Mouse (Mus musculus) hindbrain, postnatal 0 days (tissue): Measurements from ENCODE around the gene Flcn. TPM values are rescaled to one million over a fixed set of nuclear protein-coding genes. Genes with fewer than 3 reads are reported as not detected.

Experiments used
- ATAC-seq: fragments of 200-750 bp; cut with Nextera tagmentation; 2 replicates; pipeline ENCODE4 v1.8.0; 2017; ENCODE audit warnings: mild to moderate bottlenecking, moderate TSS enrichment, moderate library complexity
- DNase-seq: peaks from one replicate; pipeline ENCODE4 v3.0.0-alpha.2; 2015; ENCODE audit warnings: low spot score
- H3K27ac ChIP-seq: fragments of 300-500 bp; sonication (generic); 2 replicates; pipeline ENCODE4 v1.5.1; 2014; ENCODE audit warnings: mild to moderate bottlenecking
- H3K27me3 ChIP-seq: fragments of 300-500 bp; sonication (generic); 2 replicates; pipeline ENCODE4 v1.6.1; 2014; ENCODE audit warnings: low read length, mixed read lengths; ENCODE audit not compliant: insufficient read depth
- H3K36me3 ChIP-seq: fragments of 300-500 bp; sonication (generic); 2 replicates; pipeline ENCODE4 v1.6.1; 2014; ENCODE audit warnings: low read length, mixed read lengths; ENCODE audit not compliant: insufficient read depth
- H3K4me1 ChIP-seq: fragments of 300-500 bp; sonication (generic); 2 replicates; pipeline ENCODE4 v1.6.1; 2014; ENCODE audit warnings: antibody characterized with exemption, low read length, mixed read lengths; ENCODE audit not compliant: insufficient read depth
- H3K4me2 ChIP-seq: fragments of 300-500 bp; sonication (generic); 2 replicates; pipeline ENCODE4 v1.6.1; 2014; ENCODE audit warnings: low read depth, mild to moderate bottlenecking, low read length, moderate library complexity, mixed read lengths
- H3K4me3 ChIP-seq: fragments of 300-500 bp; sonication (generic); 2 replicates; pipeline ENCODE4 v1.5.1; 2014; ENCODE audit warnings: low read length
- H3K9ac ChIP-seq: fragments of 300-500 bp; sonication (generic); replicated peaks from 2 replicates; pipeline ENCODE4 v1.6.1; 2014; ENCODE audit warnings: mild to moderate bottlenecking, low read length, moderate library complexity, mixed read lengths
- H3K9me3 ChIP-seq: fragments of 300-500 bp; sonication (generic); 2 replicates; pipeline ENCODE4 v1.6.1; 2016; ENCODE audit warnings: low read length, mixed read lengths
- CTCF ChIP-seq: IDR thresholded peaks from 2 replicates; pipeline ENCODE4 v1.5.1; 2016; ENCODE audit warnings: antibody characterized with exemption, control low read depth, low read depth
- WGBS: fragments of 180-500 bp; shearing (Covaris S2); extraction: QIAGEN DNeasy Blood & Tissue Kit; methylation state at CpG from one replicate; pipeline ENCODE4 v1.1.7; 2014; 5-methylcytosine and 5-hydroxymethylcytosine counted together
- polyA plus RNA-seq: library from polyadenylated mRNA; unstranded; fragments of >200 nt; fragmentation: Nextera tagmentation; extraction: Ambion mirVana; gene quantifications from 2 replicates; pipeline ENCODE4 v1.2.1, GENCODE M21; 2015
- total RNA-seq: library from RNA; depleted of rRNA; stranded (reverse); fragments of >200 nt; gene quantifications from 2 replicates; pipeline ENCODE4 v1.2.3, GENCODE M21; 2014

Gene Flcn
- total and polyA plus RNA-seq, 2 experiments from 2014 or later, result 28.4 to 42.8 TPM

DNA sequence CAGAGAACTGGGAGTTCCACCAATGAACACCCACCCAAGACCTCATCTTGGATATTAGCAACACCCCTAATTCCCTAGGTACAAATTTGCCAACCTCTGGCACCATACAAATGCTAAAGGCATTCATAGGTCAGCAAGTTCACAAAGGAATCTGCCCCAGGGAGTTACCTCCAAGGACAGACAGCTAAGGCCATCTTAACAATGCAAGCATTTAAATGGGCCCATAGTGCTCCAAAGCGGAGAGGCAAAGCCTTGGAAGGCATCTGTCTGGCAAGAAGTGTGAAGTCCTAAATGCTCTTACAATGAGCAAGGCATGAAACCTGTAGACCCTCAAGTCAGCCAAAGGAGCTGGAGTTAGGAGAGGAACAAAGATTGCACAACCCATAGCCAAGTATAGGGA, 4.5 kb upstream of the Flcn start:
- no peak overlapping the region for H3K9ac ChIP-seq
- ATAC-seq (no peak), DNase-seq (no peak)
- H3K36me3 ChIP-seq, result peaks cover 24% of the 10 kb centered on the region
- no peak for TF ChIP-seq CTCF
- no peaks in the 10 kb centered on the region for H3K9me3 ChIP-seq
- H3K4me3 ChIP-seq, result no peak overlapping the region
- H3K4me2 ChIP-seq, result no peak overlapping the region
- H3K27ac ChIP-seq, result no peak overlapping the region
- 74% methylated on average over 1 of the region's 1 CpGs for WGBS
- no peaks in the 10 kb centered on the region for H3K4me1 ChIP-seq
- no peaks in the 10 kb centered on the region for H3K27me3 ChIP-seq

DNA sequence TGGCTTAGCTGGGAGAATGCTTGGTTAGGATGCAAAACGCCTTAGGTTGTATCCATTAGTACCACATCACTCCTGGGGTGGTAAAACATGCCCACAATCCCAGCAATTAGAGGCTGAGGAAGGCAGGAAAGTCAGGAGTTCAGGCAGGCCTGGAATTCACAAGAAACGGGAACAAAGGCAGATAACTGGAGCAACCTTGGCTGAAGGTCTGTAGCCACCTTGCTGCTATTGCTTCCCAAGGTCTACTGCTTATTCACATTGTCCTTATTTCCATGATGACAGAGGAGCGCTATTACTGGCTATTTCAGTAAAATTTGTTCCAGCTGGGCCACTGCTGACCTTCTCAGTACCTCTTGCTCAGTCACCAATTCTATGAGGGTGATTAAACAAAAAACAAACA, 3.5 kb upstream of the Flcn start:
- Histone ChIP-seq H3K4me1 (peaks cover 8% of the 10 kb centered on the region), H3K9ac (no peak overlapping the region), H3K9me3 (no peaks in the 10 kb centered on the region), H3K4me3 (no peak overlapping the region), H3K27ac (no peak overlapping the region), H3K27me3 (no peaks in the 10 kb centered on the region), H3K4me2 (no peak overlapping the region), H3K36me3 (peaks cover 15% of the 10 kb centered on the region)
- TF ChIP-seq CTCF, result no peak
- DNase-seq (no peak), ATAC-seq (no peak)
- WGBS, result 83% methylated on average over 3 of the region's 3 CpGs

DNA sequence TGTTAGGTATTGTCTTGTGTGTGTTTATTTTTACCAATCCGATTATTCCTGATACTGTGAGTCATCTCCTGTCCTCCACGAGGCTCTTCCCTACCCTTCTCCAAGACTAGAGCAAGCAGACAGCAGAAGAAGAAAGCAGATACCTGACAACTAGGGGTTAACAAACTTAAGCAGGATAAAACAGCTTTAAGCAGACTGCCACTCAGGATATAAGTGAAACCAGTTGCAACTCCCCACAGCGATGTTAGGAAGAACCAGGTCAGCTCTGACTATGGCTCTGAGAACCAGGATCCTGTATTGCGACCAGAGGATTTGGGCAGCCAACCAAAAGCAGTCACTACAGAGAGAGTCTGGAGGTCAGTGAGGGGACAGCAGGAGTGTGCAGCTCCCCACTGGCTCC, 1.4 kb upstream of the Flcn start:
- H3K4me3 ChIP-seq, result no peak overlapping the region
- no peak for ATAC-seq

DNA sequence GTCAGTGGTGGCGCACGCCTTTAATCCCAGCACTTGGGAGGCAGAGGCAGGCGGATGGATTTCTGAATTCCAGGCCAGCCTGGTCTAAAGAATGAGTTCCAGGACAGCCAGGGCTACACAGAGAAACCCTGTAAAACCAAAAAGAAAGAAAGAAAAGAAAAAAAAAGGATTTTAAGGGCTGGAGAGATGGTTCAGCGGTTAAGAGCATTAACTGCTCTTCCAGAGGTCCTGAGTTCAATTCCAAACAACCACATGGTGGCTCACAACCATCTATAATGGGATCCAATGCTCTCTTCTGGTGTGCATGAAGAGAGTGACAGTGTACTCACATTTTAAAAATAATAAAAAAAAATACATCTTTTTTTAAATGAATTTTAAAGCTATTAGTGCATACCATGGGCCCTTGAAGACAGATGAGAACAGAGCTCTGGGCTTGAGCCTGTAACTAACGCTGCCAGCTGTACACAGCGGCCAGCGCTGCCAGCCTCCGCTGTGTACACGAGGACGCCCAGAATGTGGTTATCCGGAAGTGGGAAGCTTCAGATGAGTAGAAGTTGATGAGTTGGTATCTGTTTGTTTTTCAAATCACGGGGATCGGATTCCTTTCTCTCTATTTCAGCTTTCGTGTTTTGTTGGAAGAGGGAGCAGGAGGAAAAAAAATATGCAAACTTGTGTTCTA, 803 bp upstream of the Flcn start:
- H3K4me1 ChIP-seq, result peaks cover 8% of the 10 kb centered on the region
- peak overlapping the region; percentile 74 for H3K4me3 ChIP-seq
- DNase-seq, result no peak
- 64% methylated on average over 14 of the region's 14 CpGs for whole genome bisulfite sequencing
- H3K9ac ChIP-seq, result no peak overlapping the region; the same call in 1 of the 2 replicates
- peak overlapping the region; percentile 91 for H3K4me2 ChIP-seq
- TF ChIP-seq CTCF, result peak; percentile 20; the same call in 1 of the 2 replicates
- H3K9me3 ChIP-seq, result no peaks in the 10 kb centered on the region
- peak overlapping the region; percentile 97 for H3K27ac ChIP-seq
- H3K36me3 ChIP-seq, result peaks cover 20% of the 10 kb centered on the region; the same call in 1 of the 2 replicates
- no peaks in the 10 kb centered on the region for H3K27me3 ChIP-seq
- no peak for ATAC-seq

More for the DNA sequence above, 1.4 kb upstream of the Flcn start:
- TF ChIP-seq CTCF, result no peak
- peaks cover 8% of the 10 kb centered on the region for H3K4me1 ChIP-seq
- H3K9me3 ChIP-seq, result no peaks in the 10 kb centered on the region
- no peak overlapping the region for H3K4me2 ChIP-seq
- peak overlapping the region; percentile 97; the same call in 1 of the 2 replicates for H3K27ac ChIP-seq
- no peak for DNase-seq
- 0 out of 2 replicates have a peak overlapping the region, but pooled peaks have one; percentile 5 for H3K9ac ChIP-seq
- peaks cover 14% of the 10 kb centered on the region; the same call in 1 of the 2 replicates for H3K36me3 ChIP-seq
- WGBS, result 77% methylated on average over 4 of the region's 4 CpGs
- no peaks in the 10 kb centered on the region for H3K27me3 ChIP-seq

DNA sequence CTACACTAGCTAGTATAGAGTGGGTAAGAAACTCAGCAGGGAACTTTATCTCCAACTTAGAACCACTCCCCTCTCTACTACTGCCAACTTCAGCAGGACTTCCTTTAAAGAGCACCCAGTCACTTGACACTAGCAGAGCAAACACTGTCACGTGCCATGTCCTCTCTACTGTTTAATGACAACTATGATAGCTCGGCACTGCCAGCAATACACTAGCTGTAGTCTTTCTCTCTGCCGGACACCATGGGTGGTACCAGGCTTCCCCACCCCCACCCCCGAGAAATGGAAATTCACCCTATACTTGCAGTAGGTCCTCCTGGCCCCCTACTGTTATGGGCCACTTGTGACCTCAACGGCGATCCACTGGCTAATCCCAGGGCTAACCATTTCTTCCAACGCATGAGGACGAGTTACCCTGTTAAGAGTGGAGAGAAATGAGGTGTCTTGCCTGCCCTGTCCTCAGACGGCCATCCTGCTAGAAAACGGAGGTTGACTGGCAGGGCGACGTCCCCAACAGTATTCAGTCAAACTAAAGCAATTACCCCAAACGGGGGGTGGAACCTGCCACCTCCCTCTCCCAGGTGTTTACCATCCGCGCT, 646 bp downstream of the Flcn start:
- 1% methylated on average over 15 of the region's 15 CpGs for WGBS
- ATAC-seq (peak; percentile 16; the same call in 1 of the 2 replicates), DNase-seq (peak; percentile 17)
- H3K9ac ChIP-seq, result peak overlapping the region; percentile 79
- H3K4me2 ChIP-seq, result peak overlapping the region; percentile 91
- TF ChIP-seq CTCF, result no peak
- peak overlapping the region; percentile 74 for H3K4me3 ChIP-seq
- peak overlapping the region; percentile 97 for H3K27ac ChIP-seq
- no peaks in the 10 kb centered on the region for H3K27me3 ChIP-seq
- H3K9me3 ChIP-seq, result no peaks in the 10 kb centered on the region
- H3K4me1 ChIP-seq, result peaks cover 8% of the 10 kb centered on the region
- H3K36me3 ChIP-seq, result peaks cover 33% of the 10 kb centered on the region; the same call in 1 of the 2 replicates

DNA sequence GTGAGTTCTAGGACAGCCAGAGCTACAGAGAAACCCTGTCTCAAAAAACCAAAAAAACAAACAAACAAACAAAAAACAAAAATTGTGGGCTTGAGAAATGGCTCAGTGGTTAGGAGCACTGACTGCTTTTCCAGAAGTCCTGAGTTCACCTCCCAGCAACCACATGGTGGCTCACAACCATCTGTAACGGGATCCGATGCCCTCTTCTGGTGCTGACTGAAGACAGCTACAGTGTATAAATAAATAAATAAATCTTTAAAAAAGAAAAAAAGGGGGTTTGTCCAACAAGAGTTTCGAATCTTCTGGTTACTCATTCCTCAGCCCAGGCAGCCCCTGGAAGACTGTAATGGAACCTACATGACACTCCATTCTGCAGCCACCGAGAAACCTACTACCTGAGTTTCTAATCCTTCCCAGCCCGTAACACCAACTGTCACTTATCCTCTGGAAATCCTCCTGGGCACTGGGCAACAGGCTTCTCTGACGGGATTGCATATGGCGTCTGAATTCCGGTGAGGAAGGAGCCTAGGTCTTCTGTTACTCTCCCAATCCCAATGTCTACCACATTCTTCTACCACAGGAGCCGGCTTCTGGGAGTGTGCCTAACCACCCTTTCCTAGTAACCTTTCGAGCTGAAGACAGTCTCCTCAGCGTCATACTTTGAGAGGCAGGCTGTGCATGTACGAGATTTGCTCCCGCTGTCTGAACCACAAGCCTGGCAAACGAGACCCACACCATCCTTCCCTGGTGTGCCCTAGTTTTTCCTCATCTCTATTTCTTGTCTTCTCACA, 1.5 kb downstream of the Flcn start:
- WGBS, result 54% methylated on average over 14 of the region's 14 CpGs
- Histone ChIP-seq H3K9me3 (no peaks in the 10 kb centered on the region), H3K27ac (no peak overlapping the region; the same call in 1 of the 2 replicates), H3K36me3 (peaks cover 37% of the 10 kb centered on the region), H3K4me1 (peaks cover 8% of the 10 kb centered on the region), H3K9ac (peak overlapping the region; percentile 79; the same call in 1 of the 2 replicates), H3K27me3 (no peaks in the 10 kb centered on the region), H3K4me2 (peak overlapping the region; percentile 91), H3K4me3 (peak overlapping the region; percentile 74)
- TF ChIP-seq CTCF, result peak; percentile 45
- ATAC-seq, result no peak
- no peak for DNase-seq
